Mouse (Mus musculus): ENCODE measurements around the gene Rapgef3.

Rapgef3 gene

GRCm38 (mm10) chr15:97793386-97794153 lies 25.8 kb upstream of the Rapgef3 start:
- DNase-seq (ENCODE audit: low spot score in 2 of 2) = no peak

- DNase-seq (ENCODE audit: low spot score in 2 of 2) = no peak
These were observed 23.4 kb upstream of the Rapgef3 start for GRCm38 (mm10) chr15:97791126-97791700.

GRCm38 (mm10) chr15:97789761-97790505 lies 22.2 kb upstream of the Rapgef3 start:
- no peak for DNase-seq (ENCODE audit: low spot score in 2 of 2)

- peak; percentile 56 to 64 for DNase-seq (ENCODE audit: low spot score in 2 of 2)
These were observed 21.0 kb upstream of the Rapgef3 start for GRCm38 (mm10) chr15:97788821-97789220.

- no peak for DNase-seq (ENCODE audit: low spot score in 2 of 2)
These were observed 20.3 kb upstream of the Rapgef3 start for GRCm38 (mm10) chr15:97787799-97788667.

- DNase-seq (ENCODE audit: low spot score in 2 of 2) = no peak
These were observed 19.5 kb upstream of the Rapgef3 start for GRCm38 (mm10) chr15:97787148-97787798.

GRCm38 (mm10) chr15:97786412-97787112 lies 18.8 kb upstream of the Rapgef3 start:
- no peak for DNase-seq (ENCODE audit: low spot score in 2 of 2)

- no peak for DNase-seq (ENCODE audit: low spot score in 2 of 2)
These were observed 18.1 kb upstream of the Rapgef3 start for GRCm38 (mm10) chr15:97785731-97786411.

GRCm38 (mm10) chr15:97784561-97785161 lies 16.9 kb upstream of the Rapgef3 start:
- DNase-seq (ENCODE audit: low spot score in 2 of 2) = peak in 1 of 2 experiments; percentile 43

GRCm38 (mm10) chr15:97784092-97784559 lies 16.4 kb upstream of the Rapgef3 start:
- DNase-seq (ENCODE audit: low spot score in 2 of 2) = peak in 1 of 2 experiments; percentile 87

GRCm38 (mm10) chr15:97782749-97783105 lies 15.0 kb upstream of the Rapgef3 start:
- DNase-seq (ENCODE audit: low spot score in 2 of 2) = peak in 1 of 2 experiments; percentile 68

- no peak for DNase-seq (ENCODE audit: low spot score in 2 of 2)
These were observed 14.4 kb upstream of the Rapgef3 start for GRCm38 (mm10) chr15:97781961-97782748.

- no peak for DNase-seq (ENCODE audit: low spot score in 2 of 2)
These were observed 12.8 kb upstream of the Rapgef3 start for GRCm38 (mm10) chr15:97780611-97781031.

- no peak for DNase-seq (ENCODE audit: low spot score in 2 of 2)
These were observed 11.8 kb upstream of the Rapgef3 start for GRCm38 (mm10) chr15:97779576-97779975.

GRCm38 (mm10) chr15:97778311-97779098 lies 10.7 kb upstream of the Rapgef3 start, which contains the start of gene Slc48a1:
Gene Slc48a1 (plus strand): TSS chr15:97778520.
- DNase-seq (ENCODE audit: low spot score in 2 of 2) = no peak

- DNase-seq (ENCODE audit: low spot score in 2 of 2) = no peak
These were observed 9.1 kb upstream of the Rapgef3 start for GRCm38 (mm10) chr15:97776919-97777318.

- DNase-seq (ENCODE audit: low spot score in 2 of 2) = peak in 1 of 2 experiments; percentile 71
These were observed 8.7 kb upstream of the Rapgef3 start for GRCm38 (mm10) chr15:97776514-97776913.

- no peak for DNase-seq (ENCODE audit: low spot score in 2 of 2)
These were observed 6.2 kb upstream of the Rapgef3 start for GRCm38 (mm10) chr15:97773961-97774370.

Measured in frontal cortex, postnatal 10 days (tissue).